Mouse (Mus musculus) liver, embryonic 15.5 days (tissue): ENCODE data around the gene Sh3pxd2a. TPM values are rescaled to one million over a fixed set of nuclear protein-coding genes. Genes with fewer than 3 reads are reported as not detected.

Experiments
- ATAC-seq: fragments of 200-750 bp; cut with Nextera tagmentation; 2 replicates; pipeline ENCODE4 v1.8.0; 2017; ENCODE audit warnings: moderate number of reproducible peaks, mild to moderate bottlenecking, moderate library complexity; ENCODE audit not compliant: insufficient read depth
- H3K27ac ChIP-seq: fragments of 300-500 bp; sonication (generic); replicated peaks from 2 replicates; pipeline ENCODE4 v1.5.1; 2015; ENCODE audit warnings: mild to moderate bottlenecking, inconsistent platforms
- H3K27me3 ChIP-seq: fragments of 300-500 bp; sonication (generic); 2 replicates; pipeline ENCODE4 v1.6.1; 2015; ENCODE audit warnings: mild to moderate bottlenecking, inconsistent platforms
- H3K36me3 ChIP-seq: fragments of 300-500 bp; sonication (generic); replicated peaks from 2 replicates; pipeline ENCODE4 v1.6.1; 2015; ENCODE audit warnings: moderate library complexity, mild to moderate bottlenecking, inconsistent platforms
- H3K4me1 ChIP-seq: fragments of 300-500 bp; sonication (generic); replicated peaks from 2 replicates; pipeline ENCODE4 v1.6.1; 2015; ENCODE audit warnings: inconsistent platforms
- H3K4me2 ChIP-seq: fragments of 300-500 bp; sonication (generic); 2 replicates; pipeline ENCODE4 v1.6.1; 2015; ENCODE audit warnings: moderate library complexity, mild to moderate bottlenecking, inconsistent platforms
- H3K4me3 ChIP-seq: fragments of 300-500 bp; sonication (generic); replicated peaks from 2 replicates; pipeline ENCODE4 v1.5.1; 2015; ENCODE audit warnings: mild to moderate bottlenecking, inconsistent platforms
- H3K9ac ChIP-seq: fragments of 300-500 bp; sonication (generic); 2 replicates; pipeline ENCODE4 v1.6.1; 2015; ENCODE audit warnings: moderate library complexity, mild to moderate bottlenecking, inconsistent platforms
- H3K9me3 ChIP-seq: fragments of 300-500 bp; sonication (generic); replicated peaks from 2 replicates; pipeline ENCODE4 v1.6.1; 2016; ENCODE audit warnings: inconsistent platforms
- WGBS: fragments of 180-500 bp; shearing (Covaris S2); methylation state at CpG from one replicate; pipeline ENCODE4 v1.1.7; 2015; ENCODE audit warnings: mixed read lengths; ENCODE audit not compliant: insufficient replicate concordance; 5-methylcytosine and 5-hydroxymethylcytosine counted together
- polyA plus RNA-seq: library from polyadenylated mRNA; unstranded; fragments of >200 nt; fragmentation: Nextera tagmentation; extraction: Ambion mirVana; gene quantifications from 2 replicates; pipeline ENCODE4 v1.2.1, GENCODE M21; 2015

Sh3pxd2a gene
- polyA plus RNA-seq, 1 experiment from 2014 or later, result 0.63 TPM

GRCm38 (mm10) chr19:47298100-47298499, 166.1 kb downstream of the Sh3pxd2a start:
- Histone ChIP-seq H3K9ac (no peak overlapping the region), H3K27me3 (no peaks in the 10 kb centered on the region), H3K4me2 (no peak overlapping the region), H3K9me3 (no peaks in the 10 kb centered on the region), H3K27ac (no peak overlapping the region), H3K4me3 (no peak overlapping the region), H3K4me1 (peaks cover 13% of the 10 kb centered on the region; the same call in 1 of the 2 replicates), H3K36me3 (no peaks in the 10 kb centered on the region)
- WGBS, result 75% methylated on average over 11 of the region's 11 CpGs
- ATAC-seq, result no peak

- Histone ChIP-seq H3K4me1 (no peaks in the 10 kb centered on the region), H3K27ac (no peak overlapping the region), H3K36me3 (no peaks in the 10 kb centered on the region), H3K4me2 (no peak overlapping the region), H3K4me3 (no peak overlapping the region), H3K9me3 (no peaks in the 10 kb centered on the region), H3K27me3 (no peaks in the 10 kb centered on the region), H3K9ac (no peak overlapping the region)
- WGBS, result 60% methylated on average over 7 of the region's 7 CpGs
- ATAC-seq, result no peak
These were observed 171.7 kb downstream of the Sh3pxd2a start for GRCm38 (mm10) chr19:47292451-47292951.

GRCm38 (mm10) chr19:47291307-47292080, 172.7 kb downstream of the Sh3pxd2a start:
- H3K9me3 ChIP-seq, result no peaks in the 10 kb centered on the region
- 51% methylated on average over 7 of the region's 7 CpGs for WGBS
- no peak overlapping the region for H3K9ac ChIP-seq
- no peaks in the 10 kb centered on the region; the same call in 1 of the 2 replicates for H3K36me3 ChIP-seq
- H3K4me1 ChIP-seq, result no peaks in the 10 kb centered on the region
- no peak overlapping the region for H3K4me2 ChIP-seq
- H3K27me3 ChIP-seq, result no peaks in the 10 kb centered on the region
- no peak overlapping the region for H3K4me3 ChIP-seq
- ATAC-seq, result no peak
- no peak overlapping the region for H3K27ac ChIP-seq

- no peak overlapping the region for H3K4me2 ChIP-seq
- WGBS, result 78% methylated on average over 17 of the region's 17 CpGs
- no peak for ATAC-seq
- H3K9me3 ChIP-seq, result no peaks in the 10 kb centered on the region
- H3K9ac ChIP-seq, result no peak overlapping the region
- H3K27ac ChIP-seq, result no peak overlapping the region
- H3K36me3 ChIP-seq, result peaks cover 5% of the 10 kb centered on the region; the same call in 1 of the 2 replicates
- no peaks in the 10 kb centered on the region for H3K4me1 ChIP-seq
- no peaks in the 10 kb centered on the region for H3K27me3 ChIP-seq
- no peak overlapping the region for H3K4me3 ChIP-seq
These were observed 177.2 kb downstream of the Sh3pxd2a start for GRCm38 (mm10) chr19:47286886-47287450.

GRCm38 (mm10) chr19:47285581-47285980, 178.6 kb downstream of the Sh3pxd2a start:
- ATAC-seq, result no peak
- 67% methylated on average over 6 of the region's 6 CpGs for WGBS

GRCm38 (mm10) chr19:47282688-47283215, 181.4 kb downstream of the Sh3pxd2a start:
- no peak for ATAC-seq
- no peak overlapping the region for H3K9ac ChIP-seq
- H3K27ac ChIP-seq, result no peak overlapping the region
- peaks cover 5% of the 10 kb centered on the region; the same call in 1 of the 2 replicates for H3K36me3 ChIP-seq
- no peaks in the 10 kb centered on the region for H3K9me3 ChIP-seq
- no peaks in the 10 kb centered on the region for H3K27me3 ChIP-seq
- no peak overlapping the region for H3K4me3 ChIP-seq
- peaks cover 11% of the 10 kb centered on the region for H3K4me1 ChIP-seq
- WGBS, result 86% methylated on average over 17 of the region's 17 CpGs
- no peak overlapping the region for H3K4me2 ChIP-seq

More at GRCm38 (mm10) chr19:47285581-47285980, 178.6 kb downstream of the Sh3pxd2a start:
- H3K9ac ChIP-seq, result no peak overlapping the region
- no peaks in the 10 kb centered on the region for H3K9me3 ChIP-seq
- H3K27ac ChIP-seq, result no peak overlapping the region
- no peak overlapping the region for H3K4me2 ChIP-seq
- no peak overlapping the region for H3K4me3 ChIP-seq
- H3K36me3 ChIP-seq, result peaks cover 5% of the 10 kb centered on the region; the same call in 1 of the 2 replicates
- H3K4me1 ChIP-seq, result peaks cover 4% of the 10 kb centered on the region; the same call in 1 of the 2 replicates
- no peaks in the 10 kb centered on the region for H3K27me3 ChIP-seq

- Histone ChIP-seq H3K4me2 (no peak overlapping the region), H3K9ac (no peak overlapping the region), H3K36me3 (peaks cover 7% of the 10 kb centered on the region; the same call in 1 of the 2 replicates), H3K4me3 (no peak overlapping the region), H3K4me1 (peaks cover 11% of the 10 kb centered on the region), H3K27me3 (no peaks in the 10 kb centered on the region), H3K9me3 (no peaks in the 10 kb centered on the region), H3K27ac (no peak overlapping the region)
- no peak for ATAC-seq
- WGBS, result 76% methylated on average over 6 of the region's 6 CpGs
These were observed 182.1 kb downstream of the Sh3pxd2a start for GRCm38 (mm10) chr19:47282050-47282454.

- no peak overlapping the region for H3K4me2 ChIP-seq
- no peak overlapping the region for H3K4me3 ChIP-seq
- H3K9ac ChIP-seq, result no peak overlapping the region
- peaks cover 11% of the 10 kb centered on the region for H3K4me1 ChIP-seq
- peaks cover 14% of the 10 kb centered on the region for H3K36me3 ChIP-seq
- no peak for ATAC-seq
- H3K27me3 ChIP-seq, result no peaks in the 10 kb centered on the region
- H3K9me3 ChIP-seq, result no peaks in the 10 kb centered on the region
- no peak overlapping the region for H3K27ac ChIP-seq
- WGBS, result 68% methylated on average over 9 of the region's 9 CpGs
These were observed 183.3 kb downstream of the Sh3pxd2a start for GRCm38 (mm10) chr19:47280894-47281293.

GRCm38 (mm10) chr19:47279788-47280532, 184.2 kb downstream of the Sh3pxd2a start:
- Histone ChIP-seq H3K4me2 (no peak overlapping the region), H3K36me3 (peaks cover 10% of the 10 kb centered on the region), H3K9me3 (no peaks in the 10 kb centered on the region), H3K9ac (no peak overlapping the region), H3K4me1 (peaks cover 11% of the 10 kb centered on the region), H3K27me3 (no peaks in the 10 kb centered on the region), H3K4me3 (no peak overlapping the region), H3K27ac (no peak overlapping the region)
- WGBS, result 62% methylated on average over 15 of the region's 15 CpGs
- ATAC-seq, result no peak

GRCm38 (mm10) chr19:47279372-47279771, 184.8 kb downstream of the Sh3pxd2a start:
- WGBS, result 53% methylated on average over 4 of the region's 4 CpGs
- Histone ChIP-seq H3K4me2 (no peak overlapping the region), H3K9me3 (no peaks in the 10 kb centered on the region), H3K27me3 (no peaks in the 10 kb centered on the region), H3K36me3 (peaks cover 10% of the 10 kb centered on the region), H3K4me3 (no peak overlapping the region), H3K27ac (no peak overlapping the region), H3K4me1 (peaks cover 11% of the 10 kb centered on the region), H3K9ac (no peak overlapping the region)
- ATAC-seq, result no peak

GRCm38 (mm10) chr19:47276730-47277129, 187.5 kb downstream of the Sh3pxd2a start:
- Histone ChIP-seq H3K27me3 (no peaks in the 10 kb centered on the region), H3K27ac (no peak overlapping the region)
- 61% methylated on average over 6 of the region's 6 CpGs for WGBS

More at GRCm38 (mm10) chr19:47276730-47277129, 187.5 kb downstream of the Sh3pxd2a start:
- H3K4me1 ChIP-seq, result peaks cover 11% of the 10 kb centered on the region
- no peaks in the 10 kb centered on the region for H3K9me3 ChIP-seq
- H3K36me3 ChIP-seq, result peaks cover 17% of the 10 kb centered on the region
- no peak overlapping the region for H3K4me3 ChIP-seq
- no peak for ATAC-seq
- H3K9ac ChIP-seq, result no peak overlapping the region
- no peak overlapping the region for H3K4me2 ChIP-seq
